Mouse (Mus musculus) inflammation-experienced regulatory T-cells, adult 6 months (primary cell): ENCODE data around the gene Tufm. TPM values are rescaled to one million over a fixed set of nuclear protein-coding genes. Genes with fewer than 3 reads are reported as not detected.
A peak's percentile ranks its signal among the peaks of the same experiment; 100 is the strongest.

Experiments
- ATAC-seq: one replicate; pipeline ENCODE4 v1.8.0; 2017
- polyA plus RNA-seq, 3 experiments: library from polyadenylated mRNA; unstranded; fragments of 100-300 nt; shearing (Covaris generic); gene quantifications; one replicate each; pipeline ENCODE4 v1.2.1; 2017

Gene Tufm
- polyA plus RNA-seq, 3 experiments from 2014 or later = 65.5 to 83.5 (median 69.4) TPM

DNA sequence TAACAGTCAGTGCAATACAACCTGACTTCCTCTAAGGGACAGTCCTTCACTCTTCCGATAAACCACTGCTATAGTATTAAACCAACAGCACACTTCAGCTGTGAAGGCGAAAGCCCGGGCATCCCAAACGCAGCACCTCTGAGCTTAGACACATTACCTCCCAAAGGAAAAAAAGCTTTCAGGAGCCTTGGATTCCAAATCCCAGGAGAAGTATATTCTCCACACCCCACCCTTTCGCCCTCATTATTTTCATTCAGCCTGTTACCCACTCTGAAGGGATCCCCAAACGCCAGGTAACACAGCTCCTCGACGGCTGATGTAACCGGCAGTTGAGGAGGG, 14.5 kb downstream of the Tufm start:
- no peak for ATAC-seq

DNA sequence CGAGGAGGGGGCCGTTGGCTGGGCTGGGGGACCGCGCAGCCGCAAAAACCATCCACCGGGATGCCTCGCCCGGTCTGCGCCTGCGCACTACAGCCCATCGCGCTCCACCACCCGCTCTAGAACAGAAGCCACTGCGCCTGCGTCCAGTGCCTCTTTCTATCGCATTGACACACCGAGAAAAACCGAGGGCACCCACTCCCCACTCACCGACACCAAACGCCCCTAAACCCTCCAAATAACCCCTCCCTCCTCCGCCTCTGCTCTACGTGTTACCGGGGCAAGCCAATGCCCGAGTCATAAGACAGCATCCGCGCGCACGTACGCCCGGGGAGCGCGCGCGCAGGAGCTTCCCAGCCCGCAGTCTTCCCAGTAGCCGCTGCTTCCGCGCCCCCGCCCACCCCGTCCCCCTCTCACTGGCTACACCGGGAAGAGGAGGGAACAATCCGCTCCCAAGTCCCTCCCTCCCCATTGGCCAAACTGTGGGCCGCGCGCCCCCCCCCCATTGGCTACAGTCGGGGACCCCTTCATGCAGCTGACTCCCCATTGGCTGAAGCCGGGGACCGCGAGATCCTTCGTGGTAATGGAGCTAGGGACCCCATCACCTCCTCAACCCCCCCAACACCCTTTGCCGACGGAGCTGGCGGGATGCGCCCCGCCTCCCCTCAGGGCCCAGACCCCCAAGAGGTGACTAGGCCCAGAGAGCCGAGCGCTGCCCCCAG, 15.0 kb downstream of the Tufm start:
- peak; percentile 22 for ATAC-seq

DNA sequence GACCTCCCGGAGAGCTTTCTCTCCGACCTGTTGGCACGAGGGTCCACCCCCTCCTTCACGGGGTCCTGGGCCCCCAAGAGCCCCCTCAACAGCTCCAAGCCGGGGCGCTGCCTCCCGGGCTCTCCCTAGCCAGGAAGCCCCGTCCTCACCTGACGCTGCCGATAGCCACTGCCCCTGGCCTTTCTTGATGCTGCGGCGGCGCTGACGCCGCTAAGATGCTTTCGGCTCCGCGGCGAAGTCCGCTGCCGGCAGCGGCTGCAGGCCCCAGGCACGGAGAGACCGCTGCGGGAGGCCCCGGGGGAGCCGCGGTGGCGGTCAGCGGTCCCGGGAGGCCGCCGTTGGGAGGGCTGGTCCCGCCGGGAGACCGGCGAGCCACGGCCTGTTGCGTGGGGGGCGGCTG, 15.6 kb downstream of the Tufm start:
- ATAC-seq = no peak

DNA sequence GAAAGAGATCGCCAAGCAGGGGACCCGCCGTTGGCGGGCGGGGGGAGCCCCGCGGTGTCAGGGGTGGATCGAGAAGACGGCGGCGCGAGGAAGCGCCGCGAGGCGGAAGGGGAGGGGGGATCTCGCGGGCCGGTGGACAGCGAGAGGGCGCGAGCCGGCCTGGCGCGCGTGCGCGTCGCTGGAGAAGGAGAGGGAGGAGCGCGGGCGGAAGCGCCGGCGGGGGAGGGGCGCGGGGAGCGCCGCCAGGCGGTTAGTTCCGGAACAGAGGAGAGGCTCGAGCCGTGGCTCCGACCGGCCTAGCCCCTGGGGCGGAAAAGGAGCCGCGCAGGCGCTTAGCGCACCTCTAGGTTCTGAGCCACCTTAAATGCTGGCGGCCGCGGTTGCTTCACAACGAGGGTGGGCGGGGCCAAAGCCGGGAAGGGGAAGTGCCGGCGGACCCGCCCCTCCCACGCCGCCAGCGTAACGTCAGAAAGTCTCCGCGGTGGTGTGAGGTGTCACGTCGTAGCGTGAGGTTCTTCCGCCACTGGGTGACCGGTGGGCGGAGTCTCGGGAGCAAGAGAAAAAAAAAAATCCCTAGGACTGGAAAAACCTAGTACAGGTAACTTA, 16.2 kb downstream of the Tufm start, which contains the start of gene Atxn2l:
Gene Atxn2l (minus strand): TSS at position 165 of the 606 bp plus-strand sequence.
- peak; percentile 89 for ATAC-seq

DNA sequence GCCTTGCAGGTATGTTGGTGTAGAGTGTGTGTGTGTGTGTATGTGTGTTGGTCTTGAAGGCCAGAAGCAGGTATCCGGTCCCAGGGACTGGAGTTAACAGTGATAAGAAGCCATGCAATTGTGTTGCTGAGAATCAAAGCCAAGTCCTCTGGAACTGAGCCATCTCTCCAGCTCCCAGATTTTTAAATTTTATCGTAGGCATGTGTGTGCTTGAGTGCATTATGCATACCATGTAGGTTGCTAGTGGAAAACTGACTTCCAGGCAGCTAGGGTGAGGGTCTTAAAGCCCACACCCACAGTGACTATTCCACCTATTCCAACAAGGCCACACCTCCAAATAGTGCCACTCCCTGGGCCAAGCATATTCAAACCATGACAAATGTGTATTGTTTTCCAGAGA, 17.8 kb downstream of the Tufm start:
- no peak for ATAC-seq

DNA sequence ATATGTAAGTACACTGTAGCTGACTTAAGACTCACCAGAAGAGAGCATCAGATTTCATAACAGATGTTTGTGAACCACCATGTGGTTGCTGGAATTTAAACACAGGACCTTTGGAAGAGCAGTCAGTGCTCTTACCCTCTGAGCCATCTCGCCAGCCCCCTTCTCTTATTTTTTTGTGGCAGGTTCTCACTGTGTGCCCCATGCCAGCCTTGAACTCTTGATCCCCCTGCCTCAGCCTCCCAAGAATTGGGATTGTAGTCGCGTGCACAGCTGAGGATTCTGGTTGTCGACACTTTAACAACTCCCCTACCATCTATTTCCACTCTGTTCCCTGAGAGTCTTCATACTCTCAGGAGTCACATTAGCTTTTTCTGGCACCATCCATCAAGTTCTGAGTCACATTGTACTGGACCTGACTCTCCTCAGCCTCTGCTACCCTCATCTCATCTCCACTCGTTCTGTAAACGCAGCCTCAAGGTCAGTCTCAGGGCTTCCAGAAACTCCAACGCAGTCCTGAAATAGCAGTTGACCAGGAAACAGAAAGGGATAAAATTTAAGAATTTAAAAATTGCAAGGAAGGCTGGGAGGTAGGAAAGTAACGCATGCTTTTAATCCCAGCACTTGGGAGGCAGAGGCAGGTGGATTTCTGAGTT, 20.1 kb downstream of the Tufm start:
- ATAC-seq = no peak

DNA sequence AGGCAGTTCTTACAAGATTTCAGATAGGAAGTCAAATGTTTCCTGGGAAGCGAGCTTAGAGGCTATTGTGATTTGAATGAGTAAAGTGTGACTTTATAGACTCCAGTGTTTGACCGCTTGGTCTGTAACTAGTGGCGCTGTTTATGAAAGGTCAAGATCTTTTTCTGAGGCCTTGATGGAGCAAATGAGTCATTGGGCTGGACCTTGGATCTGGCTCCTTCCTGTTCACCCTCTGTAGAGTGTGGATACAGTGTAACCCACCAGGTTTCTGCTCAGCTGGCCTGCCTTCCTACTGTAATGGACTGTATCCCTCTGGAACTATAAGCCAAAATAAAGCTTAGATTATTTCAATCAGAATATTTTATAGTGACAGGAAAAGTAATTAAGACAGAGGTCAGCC, 24.1 kb downstream of the Tufm start:
- no peak for ATAC-seq

DNA sequence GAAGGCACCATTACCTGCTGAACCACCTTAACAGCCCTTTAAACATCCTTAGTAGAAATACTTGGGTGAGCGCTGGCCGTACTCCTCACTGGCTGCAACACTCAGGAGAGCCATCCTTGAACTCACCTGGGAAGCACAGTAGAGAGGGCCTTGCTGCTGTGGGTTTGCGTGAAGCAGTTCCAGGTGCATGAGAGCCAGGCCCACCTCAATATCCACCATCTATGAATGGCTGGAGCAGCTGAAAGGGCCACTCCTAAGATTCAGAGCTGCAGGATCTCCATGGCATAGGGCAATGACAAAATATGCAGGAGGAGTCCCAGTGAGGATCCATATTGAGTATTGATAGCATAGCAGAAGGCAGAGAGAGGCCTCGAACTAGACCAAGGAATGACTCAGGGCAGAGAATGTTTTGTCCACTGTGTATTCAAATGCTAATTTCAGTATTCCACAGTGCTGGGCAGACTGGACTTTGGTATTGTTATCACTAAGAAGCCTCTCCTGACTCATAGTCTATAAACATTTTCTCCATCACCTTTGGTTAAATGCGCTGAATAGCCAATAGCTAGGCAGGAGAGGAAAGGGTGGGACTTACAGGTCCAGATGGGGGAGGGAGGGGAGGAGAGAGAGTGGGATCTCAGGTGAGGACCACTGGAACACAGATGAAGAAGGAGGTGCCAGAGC, 31.2 kb downstream of the Tufm start:
- ATAC-seq = no peak

DNA sequence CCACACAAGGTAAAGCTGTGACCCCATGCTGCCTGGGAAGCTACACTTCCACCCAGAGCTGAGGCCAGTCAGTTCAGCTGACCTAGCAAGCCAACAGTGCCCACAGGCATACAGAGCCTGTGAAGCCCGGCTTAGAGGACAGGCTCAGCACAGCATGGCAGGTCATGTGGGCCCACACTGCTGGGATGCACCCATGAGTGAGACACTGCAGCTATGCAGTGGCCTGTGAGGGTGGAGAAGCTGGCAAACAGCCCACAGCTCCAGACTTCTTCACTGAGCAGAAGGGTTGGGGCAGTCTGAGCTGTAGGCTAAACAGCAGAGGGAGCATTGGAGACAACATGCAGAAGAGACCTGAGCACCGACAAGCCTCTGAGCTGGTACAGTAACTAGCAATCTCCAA, 32.4 kb downstream of the Tufm start:
- ATAC-seq = no peak

DNA sequence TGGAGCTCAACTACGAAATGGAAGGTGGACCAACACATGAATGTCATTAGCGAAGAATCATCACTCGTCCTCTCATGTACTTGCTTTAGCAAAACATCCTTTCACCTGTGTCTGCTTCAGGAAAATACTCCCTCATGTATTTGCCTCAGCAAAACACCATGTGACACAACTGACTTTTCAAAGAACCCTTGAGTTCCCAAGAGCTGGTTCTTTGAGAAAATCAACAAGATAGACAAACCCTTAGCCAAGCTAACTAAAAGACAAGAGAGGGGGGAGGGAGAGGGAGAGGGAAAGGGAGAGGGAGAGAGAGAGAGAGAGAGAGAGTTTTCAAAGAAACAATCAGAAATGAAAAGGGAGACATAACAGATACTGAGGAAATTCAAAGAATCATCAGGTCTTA, 36.2 kb downstream of the Tufm start:
- ATAC-seq = no peak

DNA sequence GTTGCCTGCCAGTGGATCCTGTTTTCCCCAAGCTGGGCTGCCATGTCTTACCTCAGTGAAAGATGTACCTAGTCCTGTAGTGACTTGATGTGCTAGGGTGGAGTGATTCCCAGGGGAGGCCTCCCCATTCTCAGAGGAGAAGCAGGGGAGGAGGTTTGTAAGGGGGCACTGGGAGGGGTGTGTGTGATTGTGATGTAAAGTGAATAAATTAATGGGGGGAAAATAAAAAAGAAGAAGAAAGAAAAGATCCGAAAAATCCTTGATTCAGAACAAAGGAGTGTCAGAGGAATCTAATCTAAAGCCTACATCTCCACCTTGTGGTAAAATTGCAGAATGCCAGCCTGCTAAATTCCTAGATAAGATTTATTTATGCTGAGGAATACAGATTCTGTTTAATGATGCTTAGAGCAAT, 41.0 kb downstream of the Tufm start:
- peak; percentile 71 for ATAC-seq

DNA sequence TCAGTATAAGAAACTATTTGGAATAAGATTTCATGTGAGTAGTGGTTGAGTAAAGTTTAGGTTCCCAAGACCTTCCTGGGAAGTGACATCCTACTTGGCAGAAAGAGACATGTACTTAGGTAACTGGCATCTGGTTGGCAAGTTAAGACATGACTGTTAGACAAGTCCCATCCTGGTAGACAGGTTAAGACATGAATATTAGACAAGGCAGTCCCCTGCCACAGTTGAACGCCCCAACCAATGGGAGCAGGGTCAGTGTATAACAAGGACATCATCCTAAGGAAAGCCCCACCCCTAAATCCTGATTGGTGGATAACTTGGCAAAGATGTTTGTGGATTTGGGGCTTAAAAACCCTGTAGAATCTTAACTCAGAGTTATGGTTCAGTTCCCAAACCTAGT, 46.3 kb downstream of the Tufm start:
- no peak for ATAC-seq

DNA sequence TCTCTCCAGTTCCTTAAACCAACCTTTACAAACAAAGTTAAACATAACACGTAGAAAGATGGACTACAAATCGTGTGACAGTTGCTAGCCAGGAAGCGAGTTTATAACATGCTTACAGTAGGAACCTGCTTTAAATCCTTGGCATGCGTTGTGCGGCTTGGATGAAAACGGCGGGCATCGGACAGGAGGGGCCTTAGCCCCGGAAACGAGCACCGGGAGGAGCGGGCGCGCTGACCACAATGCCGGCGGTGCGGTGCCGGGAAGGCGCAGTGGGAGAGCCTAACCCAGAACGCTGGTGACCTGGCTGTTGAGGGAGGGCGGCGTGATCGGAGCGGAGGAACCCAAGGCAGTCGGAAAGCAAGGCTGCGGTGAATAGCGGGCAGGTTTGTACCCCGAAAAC, 48.6 kb downstream of the Tufm start:
- ATAC-seq = no peak

DNA sequence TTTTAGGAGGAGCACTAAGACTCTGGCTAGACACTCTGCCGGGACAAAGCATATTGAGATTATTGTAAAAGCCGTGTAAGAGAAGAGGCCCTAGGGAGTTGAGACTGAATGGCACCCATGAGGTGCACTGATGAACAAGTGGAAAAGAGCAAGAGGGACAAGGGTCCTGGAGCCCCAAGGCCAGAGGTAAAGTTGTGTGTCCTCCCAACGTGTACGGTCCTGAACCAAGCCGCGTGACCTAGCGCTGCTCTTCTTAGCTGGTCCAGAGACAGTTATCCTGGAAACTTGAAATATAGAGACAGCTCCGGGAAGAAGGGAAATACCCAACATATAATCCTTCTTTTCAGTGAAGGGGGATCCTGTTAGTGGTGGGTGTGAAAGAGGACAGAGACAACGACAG, 49.3 kb downstream of the Tufm start:
- ATAC-seq = no peak

DNA sequence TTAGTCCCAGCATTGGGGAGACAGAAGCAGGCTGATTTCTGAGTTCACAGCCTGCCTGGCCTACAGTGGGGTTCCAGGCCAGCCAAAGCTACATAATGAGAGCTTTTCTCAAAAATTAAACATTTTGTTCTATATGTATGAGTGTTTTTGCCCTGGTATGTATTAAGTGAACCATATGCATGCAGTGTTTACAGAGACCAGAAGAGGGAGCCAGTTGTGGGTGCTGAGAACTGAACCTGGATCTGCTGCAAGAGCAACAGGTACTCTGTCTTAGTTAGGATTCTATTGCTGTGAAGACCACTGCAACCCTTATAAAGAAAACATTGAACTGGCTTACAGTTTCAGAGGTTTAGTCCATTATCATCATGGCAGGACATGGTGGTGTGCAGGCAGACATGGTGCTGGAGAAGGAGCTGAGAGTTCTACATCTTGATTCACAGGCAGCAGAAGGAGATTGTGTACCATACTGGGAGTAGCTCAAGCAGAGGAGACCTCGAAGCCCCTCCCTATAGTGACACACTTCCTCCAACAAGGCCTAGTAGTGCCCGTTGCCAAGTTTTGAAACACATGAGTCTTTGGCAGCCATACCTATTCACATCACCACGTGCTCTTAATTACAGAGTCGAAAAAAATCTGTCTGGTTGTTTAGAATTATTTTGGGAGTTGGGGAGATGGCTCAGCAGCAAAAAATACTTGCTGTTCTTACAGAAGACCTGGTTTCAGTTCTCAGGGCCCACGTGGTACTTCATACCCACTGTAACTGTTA, 50.8 kb downstream of the Tufm start:
- no peak for ATAC-seq

Other genes starting within 250 kb of the Tufm start
- gene Sbk1, start 214.7 kb upstream of the Tufm start, polyA plus RNA-seq = 1 to 10 TPM; 2.1 to 4.2 (median 2.6) TPM
- gene Lat, start 117.8 kb upstream of the Tufm start, polyA plus RNA-seq = 1,000 to 10,000 TPM in 1 of 3 experiments, 100 to 1,000 TPM in 2; 875 to 1,118 (median 889) TPM
- 10 to 100 TPM; 31.3 to 43.0 (median 38.4) TPM for gene Spns1, start 109.9 kb upstream of the Tufm start, polyA plus RNA-seq
- 1 to 10 TPM; 2.7 to 3.8 (median 3.3) TPM for gene Nfatc2ip, start 90.6 kb upstream of the Tufm start, polyA plus RNA-seq
- gene Cd19, start 72.5 kb upstream of the Tufm start, polyA plus RNA-seq = 1 to 10 TPM in 2 of 3 experiments, under 1 TPM in 1; 0.87 to 6.5 (median 6.0) TPM
- 10 to 100 TPM; 37.8 to 39.6 (median 38.1) TPM for gene Rabep2, start 58.6 kb upstream of the Tufm start, polyA plus RNA-seq
- under 1 TPM; 0.16 to 0.49 (median 0.29) TPM for gene Atp2a1, start 24.3 kb upstream of the Tufm start, polyA plus RNA-seq
- gene Sh2b1, start 11.9 kb upstream of the Tufm start, polyA plus RNA-seq = 10 to 100 TPM; 12.6 to 18.9 (median 13.3) TPM
- 10 to 100 TPM; 13.4 to 16.4 (median 14.8) TPM for gene Atxn2l, start 16.1 kb downstream of the Tufm start, polyA plus RNA-seq
- gene Eif3c, start 79.0 kb downstream of the Tufm start, polyA plus RNA-seq = 100 to 1,000 TPM; 219 to 232 (median 230) TPM
- 1 to 10 TPM in 1 of 3 experiments, under 1 TPM in 1, not detected in 1; 0.23 to 2.3 TPM for gene Apobr, start 97.6 kb downstream of the Tufm start, polyA plus RNA-seq
- gene Cln3, start 98.5 kb downstream of the Tufm start, polyA plus RNA-seq = 10 to 100 TPM; 25.2 to 57.9 (median 51.4) TPM
- gene Il27, start 107.6 kb downstream of the Tufm start, polyA plus RNA-seq = not detected
- gene Nupr1, start 143.5 kb downstream of the Tufm start, polyA plus RNA-seq = 1 to 10 TPM in 1 of 3 experiments, not detected in 2; 2.2 TPM
- gene Sgf29, start 161.9 kb downstream of the Tufm start, polyA plus RNA-seq = 100 to 1,000 TPM in 1 of 3 experiments, 10 to 100 TPM in 2; 46.5 to 103 (median 70.1) TPM
- under 1 TPM in 1 of 3 experiments, not detected in 2; 0.65 TPM for gene Sult1a1, start 189.1 kb downstream of the Tufm start, polyA plus RNA-seq
- gene Bola2, start 208.0 kb downstream of the Tufm start, polyA plus RNA-seq = 100 to 1,000 TPM in 2 of 3 experiments, 10 to 100 TPM in 1; 89.3 to 196 (median 149) TPM
- gene Slx1b, start 208.4 kb downstream of the Tufm start, polyA plus RNA-seq = 10 to 100 TPM; 11.7 to 18.2 (median 13.3) TPM
- gene Coro1a, start 220.4 kb downstream of the Tufm start, polyA plus RNA-seq = 1,000 to 10,000 TPM; 2,119 to 2,488 (median 2,393) TPM